Mouse (Mus musculus): ENCODE data around the gene Pagr1a. TPM values are rescaled to one million over a fixed set of nuclear protein-coding genes. Genes with fewer than 3 reads are reported as not detected.

Gene Pagr1a
- total and polyA plus RNA-seq, 3 experiments, result 60.2 to 85.9 TPM; not detected in 1

- Histone ChIP-seq H3K79me2 (ENCODE audit: control insufficient read depth, insufficient read depth, low read length, poor library complexity) (no peaks in the 10 kb centered on the region), H3K36me3 (ENCODE audit: control insufficient read depth in 1 of 2, insufficient read depth in 2 of 2, low read length in 2 of 2) (peaks cover 0 to 8% of the 10 kb centered on the region in 2 experiments; a peak in 2 of 4 replicates), H3K9me3 (replicated peaks; ENCODE audit: insufficient read depth, low read length) (no peaks in the 10 kb centered on the region), H3K4me3 (ENCODE audit: control insufficient read depth in 1 of 2, insufficient read depth in 1 of 2, low read depth in 2 of 2, low read length in 2 of 2) (no peak overlapping the region), H3K27ac (ENCODE audit: control insufficient read depth, low read depth, low read length) (no peak overlapping the region), H3K9ac (ENCODE audit: control insufficient read depth, low read depth, low read length, poor library complexity, severe bottlenecking) (no peak overlapping the region), H3K4me1 (ENCODE audit: control insufficient read depth in 1 of 2, insufficient read depth in 2 of 2, low read length in 2 of 2) (peaks cover 0 to 11% of the 10 kb centered on the region in 2 experiments; a peak in 2 of 4 replicates), H3K27me3 (ENCODE audit: control insufficient read depth in 1 of 2, insufficient read depth in 2 of 2, low read length in 2 of 2) (no peaks in the 10 kb centered on the region)
- TF ChIP-seq TAL1 (IDR thresholded peaks at IDR 0.05; ENCODE audit: low read length), result no peak
- DNase-seq (ENCODE audit: low read depth, low spot score), result no peak
Observed at GRCm38 (mm10) chr7:126984667-126985444, 32.3 kb downstream of the Pagr1a start.

DNA sequence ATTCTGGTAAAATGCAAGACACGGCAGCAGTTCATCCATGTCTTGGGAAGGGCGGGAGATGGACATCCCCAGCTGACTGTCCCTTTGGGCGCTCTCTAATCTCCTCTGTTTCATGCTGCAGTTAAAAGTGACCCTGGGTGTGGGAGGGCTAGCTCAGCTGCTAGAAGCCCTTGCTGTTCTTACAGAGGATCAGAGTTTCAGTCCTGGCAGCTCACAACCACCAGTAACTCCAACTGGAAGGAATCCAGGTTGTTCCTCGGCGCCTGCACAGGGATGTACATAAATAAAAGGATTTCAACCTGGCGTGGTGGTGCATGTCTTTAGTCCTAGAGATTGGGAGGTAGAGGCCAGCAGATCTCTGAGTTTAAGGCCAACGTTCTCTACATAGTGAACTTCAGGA lies 34.0 kb downstream of the Pagr1a start:
- Histone ChIP-seq H3K79me2 (ENCODE audit: control insufficient read depth, insufficient read depth, low read length, poor library complexity) (no peaks in the 10 kb centered on the region), H3K4me3 (ENCODE audit: control insufficient read depth in 1 of 2, insufficient read depth in 1 of 2, low read depth in 2 of 2, low read length in 2 of 2) (no peak overlapping the region), H3K9me3 (replicated peaks; ENCODE audit: insufficient read depth, low read length) (no peaks in the 10 kb centered on the region), H3K4me1 (ENCODE audit: control insufficient read depth in 1 of 2, insufficient read depth in 2 of 2, low read length in 2 of 2) (peaks cover 0 to 11% of the 10 kb centered on the region in 2 experiments; a peak in 2 of 4 replicates), H3K27me3 (ENCODE audit: control insufficient read depth in 1 of 2, insufficient read depth in 2 of 2, low read length in 2 of 2) (no peaks in the 10 kb centered on the region), H3K36me3 (ENCODE audit: control insufficient read depth in 1 of 2, insufficient read depth in 2 of 2, low read length in 2 of 2) (peaks cover 0 to 10% of the 10 kb centered on the region in 2 experiments; a peak in 2 of 4 replicates), H3K9ac (ENCODE audit: control insufficient read depth, low read depth, low read length, poor library complexity, severe bottlenecking) (no peak overlapping the region), H3K27ac (ENCODE audit: control insufficient read depth, low read depth, low read length) (no peak overlapping the region)
- DNase-seq (ENCODE audit: low read depth, low spot score), result no peak
- TF ChIP-seq ZNF384 (IDR thresholded peaks at IDR 0.05; ENCODE audit: low read depth, low read length) (no peak), ELF1 (IDR thresholded peaks at IDR 0.05; ENCODE audit: low read depth, low read length) (no peak), ETS1 (IDR thresholded peaks at IDR 0.05; ENCODE audit: low read depth, low read length) (no peak), JUND (IDR thresholded peaks at IDR 0.05; ENCODE audit: low read depth, low read length) (no peak), MXI1 (IDR thresholded peaks at IDR 0.05; ENCODE audit: low read depth, low read length) (no peak), GATA1 (IDR thresholded peaks at IDR 0.05; ENCODE audit: low read depth, low read length) (no peak), KAT2A (conservative IDR thresholded peaks at IDR 0.05; ENCODE audit: low read depth, low read length) (no peak), TCF12 (IDR thresholded peaks at IDR 0.05; ENCODE audit: low read depth, low read length) (no peak), GABPA (IDR thresholded peaks at IDR 0.05; ENCODE audit: low read depth, low read length) (no peak), NRF1 (IDR thresholded peaks at IDR 0.05; ENCODE audit: insufficient read depth, low read depth, low read length, poor library complexity, severe bottlenecking) (no peak), BHLHE40 (IDR thresholded peaks at IDR 0.05; ENCODE audit: borderline replicate concordance, low read depth, low read length) (no peak), RAD21 (IDR thresholded peaks at IDR 0.05; ENCODE audit: low read depth, low read length) (no peak), CTCF (IDR thresholded peaks at IDR 0.05 in 2 of 3, conservative IDR thresholded peaks at IDR 0.05 in 1 of 3; ENCODE audit: control insufficient read depth in 1 of 3, insufficient read depth in 1 of 3, low read depth in 2 of 3, low read length in 3 of 3, poor library complexity in 1 of 3, severe bottlenecking in 1 of 3) (no peak), SMC3 (IDR thresholded peaks at IDR 0.05; ENCODE audit: low read depth, low read length) (no peak)

Data from MEL (cell line).